Mouse (Mus musculus) small intestine, adult 2 months (tissue): Measurements from ENCODE around the gene Dab1.

Experiments
- CTCF ChIP-seq: fragments of 200-500 bp; IDR thresholded peaks from 2 replicates; pipeline ENCODE4 v1.5.1; 2012; ENCODE audit warnings: low read depth, mild to moderate bottlenecking, control low read depth, inconsistent platforms, low read length, moderate library complexity, mixed read lengths; ENCODE audit not compliant: insufficient replicate concordance, insufficient read length; ENCODE audit errors: extremely low read depth
- POLR2A ChIP-seq: fragments of 200-500 bp; IDR thresholded peaks from 2 replicates; pipeline ENCODE4 v1.6.1; 2012; ENCODE audit warnings: low read depth, mild to moderate bottlenecking, control low read depth, inconsistent platforms, low read length, moderate library complexity

GRCm38 (mm10) chr4:103889110-103889509 lies 270.0 kb downstream of the Dab1 start:
- TF ChIP-seq CTCF, result no peak
- TF ChIP-seq POLR2A, result no peak
